Mouse (Mus musculus) embryonic facial prominence, embryonic 11.5 days (tissue): ENCODE data around the gene Eef1a2. TPM values are rescaled to one million over a fixed set of nuclear protein-coding genes. Genes with fewer than 3 reads are reported as not detected.
"Not testable (repeated sequence)": the region's sequence is repeated elsewhere in the genome, so short reads cannot be mapped to it uniquely, and the experiment has no call there.

ENCODE experiments used
- ATAC-seq: fragments of 200-750 bp; cut with Nextera tagmentation; replicated peaks from 2 replicates; pipeline ENCODE4 v1.8.0; 2017; ENCODE audit warnings: low read depth; ENCODE audit not compliant: insufficient number of reproducible peaks, low FRiP score, low TSS enrichment
- DNase-seq: peaks from one replicate; pipeline ENCODE4 v3.0.0-alpha.2; 2015; ENCODE audit warnings: low spot score
- H3K27ac ChIP-seq: fragments of 300-500 bp; sonication (generic); replicated peaks from 2 replicates; pipeline ENCODE4 v1.5.1; 2014; ENCODE audit warnings: mild to moderate bottlenecking, low read depth, low read length, control low read depth
- H3K27me3 ChIP-seq: fragments of 300-500 bp; sonication (generic); 2 replicates; pipeline ENCODE4 v1.6.1; 2014; ENCODE audit warnings: mild to moderate bottlenecking, low read length, moderate library complexity, mixed read lengths; ENCODE audit not compliant: control insufficient read depth, insufficient read depth
- H3K36me3 ChIP-seq: fragments of 300-500 bp; sonication (generic); replicated peaks from 2 replicates; pipeline ENCODE4 v1.6.1; 2014; ENCODE audit warnings: low read depth, mild to moderate bottlenecking, low read length, moderate library complexity, mixed read lengths; ENCODE audit not compliant: control insufficient read depth, insufficient read depth
- H3K4me1 ChIP-seq: fragments of 300-500 bp; sonication (generic); 2 replicates; pipeline ENCODE4 v1.6.1; 2014; ENCODE audit warnings: low read length, mixed read lengths; ENCODE audit not compliant: control insufficient read depth, insufficient read depth
- H3K4me2 ChIP-seq: fragments of 300-500 bp; sonication (generic); 2 replicates; pipeline ENCODE4 v1.6.1; 2014; ENCODE audit warnings: low read depth, mild to moderate bottlenecking, control low read depth, low read length, moderate library complexity
- H3K4me3 ChIP-seq: fragments of 300-500 bp; sonication (generic); 2 replicates; pipeline ENCODE4 v1.5.1; 2014; ENCODE audit warnings: low read depth, low read length, control low read depth
- H3K9ac ChIP-seq: fragments of 300-500 bp; sonication (generic); replicated peaks from 2 replicates; pipeline ENCODE4 v1.6.1; 2014; ENCODE audit warnings: mild to moderate bottlenecking, control low read depth, low read length
- H3K9me3 ChIP-seq: fragments of 300-500 bp; sonication (generic); replicated peaks from 2 replicates; pipeline ENCODE4 v1.6.1; 2016; ENCODE audit warnings: mild to moderate bottlenecking, low read length, inconsistent platforms, mixed read lengths; ENCODE audit not compliant: control insufficient read depth
- WGBS: fragments of 180-500 bp; shearing (Covaris S2); extraction: QIAGEN DNeasy Blood & Tissue Kit; methylation state at CpG from one replicate; pipeline ENCODE4 v1.1.7; 2014; 5-methylcytosine and 5-hydroxymethylcytosine counted together
- polyA plus RNA-seq: library from polyadenylated mRNA; unstranded; fragments of >200 nt; fragmentation: Nextera tagmentation; extraction: Ambion mirVana; gene quantifications from 2 replicates; pipeline ENCODE4 v1.2.1, GENCODE M21; 2014

Eef1a2 gene
- polyA plus RNA-seq, 1 experiment from 2014 or later = 0.25 TPM

- Histone ChIP-seq H3K9ac (no peak overlapping the region), H3K9me3 (no peaks in the 10 kb centered on the region), H3K27ac (no peak overlapping the region), H3K36me3 (no peaks in the 10 kb centered on the region), H3K4me3 (no peak overlapping the region), H3K4me1 (peaks cover 5% of the 10 kb centered on the region; the same call in 1 of the 2 replicates), H3K4me2 (no peak overlapping the region), H3K27me3 (no peaks in the 10 kb centered on the region)
- WGBS = 70% methylated on average over 4 of the region's 4 CpGs
- ATAC-seq (no peak), DNase-seq (no peak)
These were observed 35.1 kb upstream of the Eef1a2 start for GRCm38 (mm10) chr2:181191936-181192335.

- not testable (repeated sequence) for ATAC-seq, H3K27ac ChIP-seq, H3K4me1 ChIP-seq, H3K4me2 ChIP-seq, DNase-seq, H3K27me3 ChIP-seq, H3K4me3 ChIP-seq, H3K36me3 ChIP-seq, H3K9ac ChIP-seq, H3K9me3 ChIP-seq
- WGBS = 69% methylated on average over 4 of the region's 4 CpGs
These were observed 34.6 kb upstream of the Eef1a2 start for GRCm38 (mm10) chr2:181191385-181191784.

GRCm38 (mm10) chr2:181189321-181189720, 32.5 kb upstream of the Eef1a2 start:
- DNase-seq = no peak
- Histone ChIP-seq H3K4me1 (peaks cover 5% of the 10 kb centered on the region; the same call in 1 of the 2 replicates), H3K9me3 (no peaks in the 10 kb centered on the region), H3K4me3 (no peak overlapping the region), H3K27me3 (no peaks in the 10 kb centered on the region), H3K9ac (no peak overlapping the region), H3K4me2 (no peak overlapping the region), H3K27ac (no peak overlapping the region), H3K36me3 (no peaks in the 10 kb centered on the region)
- no peak for ATAC-seq
- 87% methylated on average over 1 of the region's 1 CpGs for WGBS

- WGBS = 36% methylated on average over 2 of the region's 2 CpGs
- Histone ChIP-seq H3K4me3 (0 out of 2 replicates have a peak overlapping the region, but pooled peaks have one; percentile 8), H3K9ac (peak overlapping the region; percentile 18; the same call in 1 of the 2 replicates), H3K9me3 (no peaks in the 10 kb centered on the region), H3K4me2 (peak overlapping the region; percentile 29; the same call in 1 of the 2 replicates), H3K4me1 (peaks cover 5% of the 10 kb centered on the region; the same call in 1 of the 2 replicates), H3K36me3 (no peaks in the 10 kb centered on the region), H3K27me3 (no peaks in the 10 kb centered on the region), H3K27ac (no peak overlapping the region)
- DNase-seq = peak; percentile 33
- ATAC-seq = no peak
These were observed 31.9 kb upstream of the Eef1a2 start for GRCm38 (mm10) chr2:181188681-181189080.

- Histone ChIP-seq H3K4me1 (peaks cover 5% of the 10 kb centered on the region; the same call in 1 of the 2 replicates), H3K36me3 (no peaks in the 10 kb centered on the region), H3K27ac (peak within 1 kb of the TSS; percentile 93), H3K4me2 (peak within 1 kb of the TSS; percentile 72), H3K4me3 (peak within 1 kb of the TSS; percentile 72), H3K9ac (peak within 1 kb of the TSS; percentile 96), H3K27me3 (no peaks in the 10 kb centered on the region), H3K9me3 (no peaks in the 10 kb centered on the region)
- ATAC-seq = peak; percentile 94
- under 1% methylated on average over 59 of the region's 64 CpGs for WGBS
- peak; percentile 93 for DNase-seq
These were observed 30.5 kb upstream of the Eef1a2 start, which contains the start of gene Ppdpf for GRCm38 (mm10) chr2:181187121-181188000. TSS of gene Ppdpf (plus strand) at chr2:181187247.

- H3K27ac ChIP-seq = peak overlapping the region; percentile 93
- peak overlapping the region; percentile 96 for H3K9ac ChIP-seq
- H3K4me1 ChIP-seq = peaks cover 5% of the 10 kb centered on the region; the same call in 1 of the 2 replicates
- peak overlapping the region; percentile 72 for H3K4me2 ChIP-seq
- under 1% methylated on average over 14 of the region's 14 CpGs for WGBS
- H3K36me3 ChIP-seq = no peaks in the 10 kb centered on the region
- DNase-seq = peak; percentile 93
- no peaks in the 10 kb centered on the region for H3K27me3 ChIP-seq
- H3K4me3 ChIP-seq = peak overlapping the region; percentile 72
- no peaks in the 10 kb centered on the region for H3K9me3 ChIP-seq
- peak; percentile 73 for ATAC-seq
These were observed 29.8 kb upstream of the Eef1a2 start for GRCm38 (mm10) chr2:181186635-181187034.

- WGBS = 89% methylated on average over 6 of the region's 6 CpGs
- H3K9me3 ChIP-seq = no peaks in the 10 kb centered on the region
- no peak for DNase-seq
These were observed 24.1 kb upstream of the Eef1a2 start for GRCm38 (mm10) chr2:181180898-181181297.

GRCm38 (mm10) chr2:181178471-181178870, 21.7 kb upstream of the Eef1a2 start:
- DNase-seq (no peak), ATAC-seq (no peak)
- H3K27ac ChIP-seq = no peak overlapping the region
- no peaks in the 10 kb centered on the region for H3K27me3 ChIP-seq
- no peaks in the 10 kb centered on the region for H3K36me3 ChIP-seq
- 89% methylated on average over 5 of the region's 5 CpGs for WGBS
- no peak overlapping the region for H3K4me2 ChIP-seq
- H3K4me3 ChIP-seq = no peak overlapping the region
- H3K9ac ChIP-seq = no peak overlapping the region
- H3K4me1 ChIP-seq = no peaks in the 10 kb centered on the region
- H3K9me3 ChIP-seq = no peaks in the 10 kb centered on the region

More at GRCm38 (mm10) chr2:181180898-181181297, 24.1 kb upstream of the Eef1a2 start:
- Histone ChIP-seq H3K36me3 (no peaks in the 10 kb centered on the region), H3K4me3 (no peak overlapping the region), H3K4me1 (no peaks in the 10 kb centered on the region), H3K27ac (no peak overlapping the region), H3K9ac (no peak overlapping the region), H3K4me2 (no peak overlapping the region), H3K27me3 (no peaks in the 10 kb centered on the region)
- no peak for ATAC-seq
